Mouse (Mus musculus): ENCODE data around the gene Gzf1. TPM values are rescaled to one million over a fixed set of nuclear protein-coding genes. Genes with fewer than 3 reads are reported as not detected.

Gene Gzf1
- polyA plus RNA-seq, 1 experiment from 2014 or later: 14.9 TPM

- Histone ChIP-seq H3K27ac (no peak overlapping the region), H3K4me2 (no peak overlapping the region), H3K9ac (no peak overlapping the region), H3K9me3 (no peaks in the 10 kb centered on the region), H3K4me3 (no peak overlapping the region), H3K4me1 (replicated peaks) (no peaks in the 10 kb centered on the region), H3K27me3 (no peaks in the 10 kb centered on the region), H3K36me3 (peaks cover 31% of the 10 kb centered on the region)
- ATAC-seq (ENCODE audit: low FRiP score): no peak
- 92% methylated on average over 3 of the region's 3 CpGs for WGBS
These were observed 31.5 kb downstream of the Gzf1 start for GRCm38 (mm10) chr2:148712326-148712725.

GRCm38 (mm10) chr2:148717072-148717471 lies 36.2 kb downstream of the Gzf1 start:
- no peak overlapping the region for H3K4me3 ChIP-seq
- H3K36me3 ChIP-seq: peaks cover 4% of the 10 kb centered on the region
- H3K4me2 ChIP-seq: no peak overlapping the region
- H3K9me3 ChIP-seq: no peaks in the 10 kb centered on the region
- no peaks in the 10 kb centered on the region for H3K4me1 ChIP-seq (replicated peaks)
- no peak overlapping the region for H3K27ac ChIP-seq
- no peak for ATAC-seq (ENCODE audit: low FRiP score)
- H3K27me3 ChIP-seq: no peaks in the 10 kb centered on the region
- WGBS: 84% methylated on average over 2 of the region's 2 CpGs
- H3K9ac ChIP-seq: no peak overlapping the region

DNA sequence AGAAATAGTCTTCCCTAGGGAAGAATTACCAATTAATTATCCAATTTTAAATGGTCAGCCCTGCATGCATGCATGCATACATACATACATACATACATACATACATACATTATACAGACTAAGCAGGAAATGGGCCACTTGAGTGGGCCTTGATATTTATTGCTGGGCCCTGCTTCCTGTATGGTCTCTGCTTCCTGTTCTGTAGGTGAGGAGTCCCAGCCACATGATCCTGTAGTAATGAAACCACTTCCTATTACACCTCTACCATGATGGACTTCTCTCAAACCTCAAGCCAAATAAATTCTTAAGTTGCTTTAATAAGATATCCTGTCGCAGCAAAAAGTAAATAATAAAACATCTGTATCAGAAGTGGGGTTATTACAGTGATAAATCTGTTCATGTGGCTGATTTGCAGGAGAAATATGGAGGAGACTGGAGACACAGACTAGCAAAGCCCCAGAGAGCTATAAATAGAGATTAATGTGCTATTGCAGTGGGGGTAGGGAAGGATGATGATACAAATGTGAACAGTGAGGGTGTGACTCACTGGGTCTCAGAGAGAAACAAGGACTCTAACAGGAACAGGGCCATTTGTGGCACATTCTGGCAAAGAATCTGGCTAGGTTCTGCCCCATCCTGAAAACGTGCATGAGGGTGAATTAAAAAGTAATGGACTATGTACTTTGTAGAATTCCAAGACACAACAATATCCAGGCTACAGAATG lies 38.6 kb downstream of the Gzf1 start:
- H3K9ac ChIP-seq: no peak overlapping the region
- H3K36me3 ChIP-seq: no peaks in the 10 kb centered on the region
- WGBS: 86% methylated on average over 2 of the region's 2 CpGs

DNA sequence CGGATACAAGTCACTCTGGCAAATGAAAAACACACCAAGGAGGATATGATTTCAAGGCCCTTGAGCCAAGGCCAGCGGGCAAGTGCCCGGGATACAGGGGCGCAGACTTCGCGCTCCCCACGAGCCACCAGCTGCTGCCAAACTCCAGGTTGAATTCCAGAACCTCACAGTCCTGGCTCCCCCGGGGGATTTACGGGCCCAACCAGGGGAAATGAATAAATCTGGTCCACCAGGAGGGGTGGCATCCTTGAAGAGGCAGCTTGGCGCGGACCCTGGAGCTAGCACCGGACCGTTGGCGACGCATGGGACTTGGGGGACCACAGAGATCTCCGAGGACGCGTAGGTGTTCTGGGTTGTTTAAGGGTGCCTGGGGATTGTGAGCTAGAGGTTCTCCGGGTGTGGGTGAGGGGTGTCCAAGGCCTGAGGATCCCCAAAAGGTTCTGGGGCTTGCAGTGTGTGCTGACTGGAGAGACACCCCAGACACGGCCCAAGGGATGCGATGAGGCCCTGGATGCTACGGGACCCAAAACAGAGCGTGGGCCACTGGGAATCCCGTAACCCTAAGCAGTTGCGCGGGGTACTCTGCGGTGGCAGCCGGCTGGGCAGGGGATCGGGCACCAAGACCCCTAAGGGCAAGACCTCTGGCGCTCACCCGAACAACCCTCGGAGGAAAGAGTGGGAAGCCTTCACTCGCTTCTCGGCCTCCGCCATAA lies 50.9 kb downstream of the Gzf1 start:
- Histone ChIP-seq H3K36me3 (no peaks in the 10 kb centered on the region), H3K9me3 (peaks cover 6% of the 10 kb centered on the region; the same call in 1 of the 2 replicates), H3K9ac (peak overlapping the region; percentile 92), H3K27ac (peak overlapping the region; percentile 77), H3K4me1 (replicated peaks) (peaks cover 26% of the 10 kb centered on the region), H3K4me2 (peak overlapping the region; percentile 90), H3K4me3 (peak overlapping the region; percentile 85), H3K27me3 (no peaks in the 10 kb centered on the region)
- ATAC-seq (ENCODE audit: low FRiP score): peak; percentile 87
- under 1% methylated on average over 35 of the region's 35 CpGs for WGBS

More for the DNA sequence above, 38.6 kb downstream of the Gzf1 start:
- no peak for ATAC-seq (ENCODE audit: low FRiP score)
- no peak overlapping the region for H3K27ac ChIP-seq
- H3K9me3 ChIP-seq: no peaks in the 10 kb centered on the region
- H3K4me2 ChIP-seq: no peak overlapping the region
- H3K27me3 ChIP-seq: no peaks in the 10 kb centered on the region
- no peak overlapping the region for H3K4me3 ChIP-seq
- no peaks in the 10 kb centered on the region for H3K4me1 ChIP-seq (replicated peaks)

- Histone ChIP-seq H3K4me1 (replicated peaks) (peaks cover 26% of the 10 kb centered on the region), H3K4me3 (peak within 1 kb of the TSS; percentile 85), H3K27me3 (no peaks in the 10 kb centered on the region), H3K4me2 (peak within 1 kb of the TSS; percentile 90), H3K36me3 (no peaks in the 10 kb centered on the region), H3K9me3 (peaks cover 6% of the 10 kb centered on the region; the same call in 1 of the 2 replicates), H3K27ac (peak within 1 kb of the TSS; percentile 77), H3K9ac (peak within 1 kb of the TSS; percentile 92)
- peak; percentile 100 for ATAC-seq (ENCODE audit: low FRiP score)
- 4% methylated on average over 18 of the region's 18 CpGs for WGBS
These were observed 51.6 kb downstream of the Gzf1 start, which contains the start of gene Napb for GRCm38 (mm10) chr2:148732327-148733000. TSS of gene Napb (minus strand) at chr2:148732467.

Other genes with a start within 250 kb of the Gzf1 start
- gene Cd93, start 237.5 kb upstream of the Gzf1 start, polyA plus RNA-seq (2015; fragmentation: Nextera tagmentation; extraction: Ambion mirVana): 7.4 and 8.2 TPM in 2 replicates
- 53.0 and 53.3 TPM in 2 replicates for gene Nxt1, start 8.4 kb upstream of the Gzf1 start, polyA plus RNA-seq (2015; fragmentation: Nextera tagmentation; extraction: Ambion mirVana)
- 44.2 and 49.1 TPM in 2 replicates for gene Napb, start 51.4 kb downstream of the Gzf1 start, polyA plus RNA-seq (2015; fragmentation: Nextera tagmentation; extraction: Ambion mirVana)
- gene Cstl1, start 69.3 kb downstream of the Gzf1 start, polyA plus RNA-seq (2015; fragmentation: Nextera tagmentation; extraction: Ambion mirVana): not detected in 2 replicates
- not detected in 2 replicates for gene Cst11, start 90.5 kb downstream of the Gzf1 start, polyA plus RNA-seq (2015; fragmentation: Nextera tagmentation; extraction: Ambion mirVana)
- not detected in 2 replicates for gene 8030411F24Rik, start 101.0 kb downstream of the Gzf1 start, polyA plus RNA-seq (2015; fragmentation: Nextera tagmentation; extraction: Ambion mirVana)
- not detected in 2 replicates for gene Cst12, start 108.3 kb downstream of the Gzf1 start, polyA plus RNA-seq (2015; fragmentation: Nextera tagmentation; extraction: Ambion mirVana)
- not detected in 2 replicates for gene Cst8, start 117.8 kb downstream of the Gzf1 start, polyA plus RNA-seq (2015; fragmentation: Nextera tagmentation; extraction: Ambion mirVana)
- gene Cst13, start 139.1 kb downstream of the Gzf1 start, polyA plus RNA-seq (2015; fragmentation: Nextera tagmentation; extraction: Ambion mirVana): not detected in 2 replicates
- gene Cst9, start 154.1 kb downstream of the Gzf1 start, polyA plus RNA-seq (2015; fragmentation: Nextera tagmentation; extraction: Ambion mirVana): not detected in 2 replicates
- not detected in 2 replicates for gene 9230104L09Rik, start 184.0 kb downstream of the Gzf1 start, polyA plus RNA-seq (2015; fragmentation: Nextera tagmentation; extraction: Ambion mirVana)
- gene Cst3, start 194.7 kb downstream of the Gzf1 start, polyA plus RNA-seq (2015; fragmentation: Nextera tagmentation; extraction: Ambion mirVana): 522 and 533 TPM in 2 replicates

Measured in hindbrain, embryonic 13.5 days (tissue).